Mouse (Mus musculus) heart, embryonic 16.5 days (tissue): ENCODE measurements around the gene Ppp1r13b. TPM values are rescaled to one million over a fixed set of nuclear protein-coding genes. Genes with fewer than 3 reads are reported as not detected.
"Not testable (repeated sequence)": the region's sequence is repeated elsewhere in the genome, so short reads cannot be mapped to it uniquely, and the experiment has no call there.

ENCODE experiments used
- ATAC-seq: fragments of 200-750 bp; cut with Nextera tagmentation; replicated peaks from 2 replicates; pipeline ENCODE4 v1.8.0; 2017; ENCODE audit warnings: moderate number of reproducible peaks; ENCODE audit not compliant: insufficient read depth, low FRiP score; ENCODE audit errors: extremely low read depth
- H3K27ac ChIP-seq: fragments of 300-500 bp; sonication (generic); 2 replicates; pipeline ENCODE4 v1.5.1; 2014; ENCODE audit warnings: mild to moderate bottlenecking, low read length, control low read depth, moderate library complexity
- H3K27me3 ChIP-seq: fragments of 300-500 bp; sonication (generic); 2 replicates; pipeline ENCODE4 v1.6.1; 2014; ENCODE audit warnings: low read length, mixed read lengths; ENCODE audit not compliant: control insufficient read depth, insufficient read depth
- H3K36me3 ChIP-seq: fragments of 300-500 bp; sonication (generic); 2 replicates; pipeline ENCODE4 v1.6.1; 2014; ENCODE audit not compliant: control insufficient read depth, insufficient read depth
- H3K4me1 ChIP-seq: fragments of 300-500 bp; sonication (generic); 2 replicates; pipeline ENCODE4 v1.6.1; 2014; ENCODE audit warnings: low read length, mixed read lengths; ENCODE audit not compliant: control insufficient read depth, insufficient read depth
- H3K4me2 ChIP-seq: fragments of 300-500 bp; sonication (generic); 2 replicates; pipeline ENCODE4 v1.6.1; 2014; ENCODE audit warnings: low read depth, mild to moderate bottlenecking, control low read depth, low read length
- H3K4me3 ChIP-seq: fragments of 300-500 bp; sonication (generic); 2 replicates; pipeline ENCODE4 v1.5.1; 2014; ENCODE audit warnings: mild to moderate bottlenecking, control low read depth, low read length
- H3K9ac ChIP-seq: fragments of 300-500 bp; sonication (generic); 2 replicates; pipeline ENCODE4 v1.6.1; 2014; ENCODE audit warnings: low read length, control low read depth
- H3K9me3 ChIP-seq: fragments of 300-500 bp; sonication (generic); replicated peaks from 2 replicates; pipeline ENCODE4 v1.6.1; 2016; ENCODE audit warnings: low read length; ENCODE audit not compliant: control insufficient read depth
- WGBS: fragments of 180-500 bp; shearing (Covaris S2); extraction: QIAGEN DNeasy Blood & Tissue Kit; methylation state at CpG from one replicate; pipeline ENCODE4 v1.1.7; 2014; 5-methylcytosine and 5-hydroxymethylcytosine counted together
- polyA plus RNA-seq: library from polyadenylated mRNA; unstranded; fragments of >200 nt; fragmentation: Nextera tagmentation; extraction: Ambion mirVana; gene quantifications from 2 replicates; pipeline ENCODE4 v1.2.1, GENCODE M21; 2015

Gene Ppp1r13b
- 11.2 and 13.6 TPM in 2 replicates for polyA plus RNA-seq

- peak within 1 kb of the TSS; percentile 63 for H3K4me3 ChIP-seq
- peaks cover 13% of the 10 kb centered on the region for H3K4me1 ChIP-seq
- H3K9ac ChIP-seq: peak within 1 kb of the TSS; percentile 89
- peak within 1 kb of the TSS; percentile 91 for H3K27ac ChIP-seq
- H3K27me3 ChIP-seq: no peaks in the 10 kb centered on the region; the same call in 1 of the 2 replicates
- H3K4me2 ChIP-seq: peak within 1 kb of the TSS; percentile 65
- H3K36me3 ChIP-seq: no peaks in the 10 kb centered on the region
- no peaks in the 10 kb centered on the region for H3K9me3 ChIP-seq
- peak; percentile 97 for ATAC-seq
- 1% methylated on average over 79 of the region's 80 CpGs for WGBS
Observed at GRCm38 (mm10) chr12:111907970-111908681, at the start of gene Ppp1r13b. Gene Ppp1r13b (minus strand): TSS chr12:111908110.

- ATAC-seq: no peak
- Histone ChIP-seq H3K4me3 (no peak overlapping the region), H3K4me2 (no peak overlapping the region), H3K4me1 (0 out of 2 replicates have a peak, but pooled peaks cover 3% of the 10 kb centered on the region), H3K9me3 (no peaks in the 10 kb centered on the region), H3K9ac (no peak overlapping the region), H3K27ac (no peak overlapping the region), H3K36me3 (peaks cover 16% of the 10 kb centered on the region), H3K27me3 (no peaks in the 10 kb centered on the region)
- 77% methylated on average over 5 of the region's 5 CpGs for WGBS
Observed at GRCm38 (mm10) chr12:111956173-111956572, 48.3 kb upstream of the Ppp1r13b start.

- no peaks in the 10 kb centered on the region for H3K4me1 ChIP-seq
- no peaks in the 10 kb centered on the region for H3K9me3 ChIP-seq
- no peak for ATAC-seq
- H3K27ac ChIP-seq: no peak overlapping the region
- H3K27me3 ChIP-seq: no peaks in the 10 kb centered on the region
- no peak overlapping the region for H3K4me2 ChIP-seq
- H3K4me3 ChIP-seq: no peak overlapping the region
- no peaks in the 10 kb centered on the region for H3K36me3 ChIP-seq
- WGBS: 57% methylated on average over 5 of the region's 5 CpGs
- no peak overlapping the region for H3K9ac ChIP-seq
Observed at GRCm38 (mm10) chr12:111951701-111952100, 43.8 kb upstream of the Ppp1r13b start.

- H3K36me3 ChIP-seq: no peaks in the 10 kb centered on the region
- no peak overlapping the region for H3K9ac ChIP-seq
- no peaks in the 10 kb centered on the region for H3K9me3 ChIP-seq
- H3K4me3 ChIP-seq: no peak overlapping the region
- 56% methylated on average over 5 of the region's 5 CpGs for WGBS
- H3K27me3 ChIP-seq: no peaks in the 10 kb centered on the region
- ATAC-seq: no peak
- peaks cover 3% of the 10 kb centered on the region; the same call in 1 of the 2 replicates for H3K4me1 ChIP-seq
- H3K4me2 ChIP-seq: no peak overlapping the region
- H3K27ac ChIP-seq: no peak overlapping the region
Observed at GRCm38 (mm10) chr12:111950486-111950885, 42.6 kb upstream of the Ppp1r13b start.

GRCm38 (mm10) chr12:111946716-111947115 lies 38.8 kb upstream of the Ppp1r13b start:
- H3K36me3 ChIP-seq: no peaks in the 10 kb centered on the region
- no peak overlapping the region for H3K4me3 ChIP-seq
- no peaks in the 10 kb centered on the region for H3K27me3 ChIP-seq
- WGBS: 24% methylated on average over 2 of the region's 2 CpGs
- no peaks in the 10 kb centered on the region for H3K9me3 ChIP-seq
- H3K4me2 ChIP-seq: 0 out of 2 replicates have a peak overlapping the region, but pooled peaks have one; percentile 6
- peak; percentile 12; the same call in 1 of the 2 replicates for ATAC-seq
- no peak overlapping the region for H3K9ac ChIP-seq
- H3K27ac ChIP-seq: peak overlapping the region; percentile 85
- H3K4me1 ChIP-seq: peaks cover 13% of the 10 kb centered on the region

GRCm38 (mm10) chr12:111945765-111946655 lies 38.1 kb upstream of the Ppp1r13b start:
- peak overlapping the region; percentile 24; the same call in 1 of the 2 replicates for H3K9ac ChIP-seq
- not testable (repeated sequence) for H3K4me3 ChIP-seq, H3K36me3 ChIP-seq, H3K9me3 ChIP-seq, H3K27me3 ChIP-seq
- H3K4me2 ChIP-seq: 0 out of 2 replicates have a peak overlapping the region, but pooled peaks have one; percentile 14
- peaks cover 13% of the 10 kb centered on the region for H3K4me1 ChIP-seq
- ATAC-seq: peak; percentile 72
- peak overlapping the region; percentile 92 for H3K27ac ChIP-seq
- WGBS: 56% methylated on average over 11 of the region's 15 CpGs

GRCm38 (mm10) chr12:111945115-111945514 lies 37.2 kb upstream of the Ppp1r13b start:
- peak; percentile 69 for ATAC-seq
- no peak overlapping the region for H3K4me3 ChIP-seq
- H3K4me1 ChIP-seq: peaks cover 13% of the 10 kb centered on the region
- H3K27ac ChIP-seq: peak overlapping the region; percentile 92
- H3K27me3 ChIP-seq: no peaks in the 10 kb centered on the region
- peak overlapping the region; percentile 24; the same call in 1 of the 2 replicates for H3K9ac ChIP-seq
- H3K36me3 ChIP-seq: no peaks in the 10 kb centered on the region
- no peaks in the 10 kb centered on the region for H3K9me3 ChIP-seq
- 25% methylated on average over 8 of the region's 8 CpGs for WGBS
- 0 out of 2 replicates have a peak overlapping the region, but pooled peaks have one; percentile 14 for H3K4me2 ChIP-seq

- not testable (repeated sequence) for H3K27me3 ChIP-seq, H3K36me3 ChIP-seq, H3K9me3 ChIP-seq, H3K9ac ChIP-seq
- 43% methylated on average over 16 of the region's 20 CpGs for WGBS
- Histone ChIP-seq H3K4me3 (peak overlapping the region; percentile 15), H3K4me2 (peak overlapping the region; percentile 52), H3K4me1 (peaks cover 13% of the 10 kb centered on the region), H3K27ac (peak overlapping the region; percentile 92)
- peak; percentile 71 for ATAC-seq
Observed at GRCm38 (mm10) chr12:111944065-111944987, 36.4 kb upstream of the Ppp1r13b start.
